Mouse (Mus musculus): ENCODE measurements at regions not wholly inside any gene's neighbourhood (a gene's known extent, or its start where the extent isn't known, plus 50 kb on each side); places are given as distances from the start of the nearest gene placed in this dataset.

GRCm38 (mm10) chr3:19368998-19369397, 259.5 kb downstream of the 1700064H15Rik start:
- CTCF ChIA-PET = interaction anchor here (0.7 kb wide), 1 partner anchor 72 kb away, joined by 3 read pairs; no protein-coding TSS in a partner anchor

- CTCF ChIA-PET = no interaction called here
Observed at GRCm38 (mm10) chr3:19367761-19368160, 260.7 kb downstream of the 1700064H15Rik start.

All from spleen, embryonic (tissue).